Mouse (Mus musculus) cerebellum, postnatal 10 days (tissue): ENCODE data around the gene Rbfox1.

Experiments used
- DNase-seq, 2 experiments: peaks; one replicate each; pipeline ENCODE4 v3.0.0; 2021; ENCODE audit warnings: mixed read lengths in 2 of 2

Gene Rbfox1

DNA sequence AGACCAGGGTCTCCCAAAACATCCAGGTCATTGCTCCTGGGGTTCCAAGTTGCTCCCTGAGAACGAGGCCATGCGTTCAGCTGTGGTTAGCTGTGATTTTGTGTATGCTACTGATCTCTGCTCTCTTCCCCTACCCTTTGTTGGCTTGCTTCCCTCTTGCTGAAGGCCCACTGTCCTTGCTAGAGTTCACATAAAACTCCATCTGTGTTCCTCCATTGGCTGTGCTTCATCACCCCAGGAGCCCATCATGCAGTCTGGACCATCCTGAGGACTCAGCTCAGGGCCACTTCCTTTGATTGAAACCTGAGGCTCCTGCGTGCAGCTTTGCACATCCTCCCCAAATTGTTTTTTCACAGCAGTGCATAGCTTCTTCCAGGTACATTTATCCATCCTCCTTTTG lies 600.5 kb downstream of the Rbfox1 start:
- DNase-seq, result peak; percentile 32 to 40

DNA sequence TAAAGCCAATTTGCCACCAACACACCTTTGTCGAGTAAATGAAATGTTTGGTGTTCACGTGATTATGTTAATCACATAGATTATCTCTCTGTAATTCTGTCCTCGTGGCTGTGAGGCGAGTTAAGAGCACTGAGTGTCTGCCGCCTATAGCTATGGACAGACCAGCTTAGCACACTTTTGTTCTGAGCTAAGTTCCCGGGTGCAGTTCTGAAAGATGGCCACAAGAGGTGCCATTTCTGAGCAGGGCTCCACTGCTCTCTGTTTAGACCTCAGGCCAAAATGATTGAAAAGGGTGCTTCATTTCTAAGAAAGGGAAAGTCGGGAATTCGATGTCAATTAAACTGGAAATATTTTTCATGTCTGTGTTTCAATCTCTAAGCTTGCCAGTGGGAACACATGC lies 617.1 kb downstream of the Rbfox1 start:
- DNase-seq, result peak; percentile 65 to 79

- peak; percentile 85 to 87 for DNase-seq
These were observed 618.6 kb downstream of the Rbfox1 start for GRCm38 (mm10) chr16:6503573-6504331.

DNA sequence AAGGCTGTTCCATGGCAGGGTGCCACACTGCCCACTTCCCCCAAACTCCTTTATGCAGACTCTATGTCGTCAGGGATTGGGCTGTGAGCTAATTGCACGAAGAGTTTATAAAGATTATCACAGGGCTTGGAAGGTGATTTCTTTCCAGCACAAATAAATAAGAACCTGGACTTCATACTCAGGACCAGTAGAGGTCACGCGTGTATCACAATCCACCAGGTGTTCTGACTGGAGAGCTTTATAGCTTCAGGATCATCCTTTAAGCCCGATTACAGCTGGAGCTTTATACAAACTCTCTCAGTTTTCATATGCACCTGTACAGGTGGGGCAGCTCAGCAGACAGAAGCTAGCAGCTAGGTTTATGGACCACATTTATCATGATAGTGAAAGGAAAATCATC lies 623.8 kb downstream of the Rbfox1 start:
- peak in 1 of 2 experiments; percentile 17 for DNase-seq

DNA sequence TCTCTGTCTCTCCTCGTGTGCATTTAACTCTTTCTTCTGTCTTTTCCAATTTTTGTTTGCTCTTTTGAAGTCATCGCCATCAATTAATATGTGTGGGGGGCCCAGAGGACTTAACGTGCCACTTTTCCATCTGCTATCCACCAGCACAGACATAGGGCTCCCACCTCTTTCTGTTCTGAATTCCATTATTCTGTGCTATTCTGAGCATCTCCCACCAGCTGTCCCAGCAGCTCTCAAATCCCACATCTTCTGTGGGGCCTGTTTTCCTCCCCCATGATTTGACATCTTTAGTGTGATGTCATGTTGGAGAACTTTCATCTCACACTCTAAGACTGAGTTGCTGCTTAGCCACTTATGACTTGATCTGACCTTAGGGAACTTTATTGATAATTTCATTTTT lies 634.3 kb downstream of the Rbfox1 start:
- no peak for DNase-seq

GRCm38 (mm10) chr16:6525507-6526170 lies 640.5 kb downstream of the Rbfox1 start:
- DNase-seq, result no peak

- DNase-seq, result no peak
These were observed 646.3 kb downstream of the Rbfox1 start for GRCm38 (mm10) chr16:6531459-6531858.

DNA sequence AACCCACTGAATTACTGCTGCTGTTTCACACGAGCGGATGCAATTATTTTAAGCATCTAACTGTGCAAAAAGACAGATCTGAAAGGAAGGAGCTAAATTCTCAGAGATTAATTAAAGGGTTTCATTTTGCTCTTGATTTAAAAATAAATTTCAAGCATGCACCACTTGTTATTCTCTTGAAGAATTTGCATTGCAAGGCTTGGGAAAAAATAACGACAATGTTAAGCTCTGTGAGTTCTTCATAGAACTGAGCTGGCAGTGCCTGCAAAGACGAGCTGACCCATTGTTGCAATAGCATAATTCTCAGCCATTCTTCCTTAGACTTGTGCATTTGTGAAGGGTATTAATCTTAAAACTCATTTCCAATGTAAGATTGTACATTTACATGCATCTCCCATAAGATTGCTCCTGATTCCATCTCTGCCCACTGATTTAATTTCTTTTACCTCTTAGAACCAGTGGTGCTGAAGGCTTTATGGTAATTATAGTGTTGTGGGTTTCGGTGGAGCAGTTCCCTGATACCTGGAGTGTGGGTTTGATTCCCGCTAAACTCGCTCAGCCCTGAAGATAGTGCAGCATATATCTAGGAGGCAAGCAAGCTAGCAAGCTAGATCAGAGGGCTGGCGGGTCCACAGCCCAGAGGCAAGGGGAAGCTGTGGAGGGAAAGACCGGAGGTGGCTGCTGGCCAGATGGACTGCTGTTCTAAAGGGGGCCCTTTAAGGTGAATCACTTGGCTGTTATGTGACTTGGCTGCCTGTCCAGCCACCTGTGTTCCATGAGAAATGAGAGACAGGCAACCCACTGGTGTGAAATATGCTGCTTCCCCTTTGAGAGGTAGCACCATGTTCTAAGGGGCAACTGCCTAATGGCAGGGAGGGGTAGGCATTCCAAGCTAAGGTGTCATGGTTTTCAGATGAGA lies 647.2 kb downstream of the Rbfox1 start:
- peak; percentile 63 to 74 for DNase-seq

DNA sequence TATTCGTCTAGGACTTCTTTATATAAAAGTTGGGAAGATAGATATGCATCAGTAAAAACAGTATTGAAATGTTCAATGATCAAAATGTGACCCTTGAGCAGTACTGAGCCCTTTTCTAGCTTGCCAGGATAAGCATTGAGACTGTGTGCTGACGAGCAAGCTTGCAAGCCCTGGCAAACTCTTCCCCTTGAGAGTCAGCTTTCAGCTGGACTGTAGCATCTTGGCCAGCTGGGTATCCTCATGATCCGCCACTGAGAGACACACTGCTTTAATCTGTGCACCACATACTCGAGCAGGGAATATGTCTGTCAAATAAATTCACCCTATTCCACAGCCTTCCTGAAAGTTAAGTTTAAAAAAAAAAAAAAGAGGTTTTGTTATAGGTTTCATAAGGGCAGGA lies 670.6 kb downstream of the Rbfox1 start:
- peak; percentile 27 to 38 for DNase-seq

DNA sequence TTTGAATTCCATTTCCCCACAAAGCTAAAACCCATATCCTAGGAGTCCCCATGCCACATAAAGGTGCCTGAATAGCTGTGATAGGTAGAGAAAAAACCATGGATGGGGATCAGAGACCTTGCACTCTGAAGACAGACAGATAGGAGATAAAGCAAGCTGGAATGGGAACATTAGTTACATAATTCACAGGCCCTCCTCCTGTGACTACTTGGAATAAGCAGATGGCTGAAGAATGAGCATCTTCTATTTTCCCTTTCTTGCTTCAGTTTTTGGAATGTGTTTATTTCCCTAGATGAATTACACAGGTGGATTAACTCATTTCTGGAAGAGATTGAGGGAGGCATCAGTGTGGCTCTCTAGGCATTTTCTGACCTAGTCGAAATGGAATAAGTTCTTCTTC lies 672.6 kb downstream of the Rbfox1 start:
- DNase-seq, result no peak

GRCm38 (mm10) chr16:6584700-6585099 lies 699.5 kb downstream of the Rbfox1 start:
- no peak for DNase-seq

- DNase-seq, result no peak
These were observed 700.0 kb downstream of the Rbfox1 start for GRCm38 (mm10) chr16:6585204-6585603.

DNA sequence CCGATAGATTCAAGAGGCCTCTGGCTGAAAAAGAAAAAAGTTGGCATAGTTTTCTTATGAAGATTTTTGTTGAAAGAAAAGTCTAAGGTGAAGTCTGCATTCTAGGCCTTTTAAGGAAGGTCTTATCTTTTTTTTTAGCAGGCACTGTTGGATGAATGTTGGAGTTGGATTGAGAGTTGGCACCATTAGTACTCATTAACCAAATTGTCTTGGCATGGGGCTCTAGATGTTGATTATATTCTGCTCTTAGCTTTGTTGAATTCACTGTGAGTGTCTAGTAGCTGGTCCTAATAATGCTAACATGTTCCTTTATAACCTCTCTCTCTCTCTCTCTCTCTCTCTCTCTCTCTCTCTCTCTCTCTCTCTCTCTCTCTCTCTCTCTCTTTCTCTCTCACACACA lies 731.4 kb downstream of the Rbfox1 start:
- DNase-seq, result no peak

DNA sequence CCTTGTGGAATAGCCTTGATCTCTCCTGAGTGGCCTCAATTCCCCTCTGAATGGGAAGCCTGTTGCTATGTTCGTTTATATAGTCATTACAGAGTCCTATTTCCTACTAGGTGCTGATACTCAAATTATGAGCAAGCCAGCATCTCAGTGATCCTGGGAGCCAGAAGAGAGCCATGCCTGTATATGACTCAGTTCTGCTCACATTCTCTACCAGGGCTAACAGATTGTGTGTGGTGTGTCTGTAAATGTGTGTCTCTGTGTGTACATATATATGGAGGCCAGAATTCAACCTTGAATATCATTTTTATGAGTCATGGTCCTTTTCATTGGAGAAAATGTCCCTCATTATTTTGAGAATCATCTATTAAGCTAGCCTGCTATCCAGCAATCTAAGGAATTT lies 755.2 kb downstream of the Rbfox1 start:
- DNase-seq, result no peak

DNA sequence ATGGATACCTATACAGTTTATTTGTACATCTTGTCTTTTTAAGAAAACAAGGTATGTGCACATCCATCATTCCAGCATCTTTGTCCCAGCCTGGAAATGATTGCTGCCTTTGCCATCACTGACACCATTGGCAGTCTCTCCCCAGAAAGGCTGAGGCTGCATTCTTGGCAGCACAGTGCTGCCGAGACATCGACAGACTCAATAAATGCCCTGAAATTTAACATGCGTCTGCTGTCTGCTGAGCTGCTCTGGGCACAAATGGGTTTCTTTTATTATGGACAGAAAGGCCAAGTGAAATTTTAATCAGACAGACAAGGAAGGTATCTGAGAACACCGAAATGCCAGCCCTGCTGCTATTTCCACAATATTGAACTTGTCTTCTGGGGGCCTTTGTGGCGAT lies 761.8 kb downstream of the Rbfox1 start:
- peak; percentile 18 to 34 for DNase-seq

GRCm38 (mm10) chr16:6648753-6649152 lies 763.6 kb downstream of the Rbfox1 start:
- DNase-seq, result no peak

- DNase-seq, result no peak
These were observed 773.4 kb downstream of the Rbfox1 start for GRCm38 (mm10) chr16:6658594-6658993.

GRCm38 (mm10) chr16:6686076-6686757 lies 801.1 kb downstream of the Rbfox1 start:
- DNase-seq, result peak; percentile 6 to 13

DNA sequence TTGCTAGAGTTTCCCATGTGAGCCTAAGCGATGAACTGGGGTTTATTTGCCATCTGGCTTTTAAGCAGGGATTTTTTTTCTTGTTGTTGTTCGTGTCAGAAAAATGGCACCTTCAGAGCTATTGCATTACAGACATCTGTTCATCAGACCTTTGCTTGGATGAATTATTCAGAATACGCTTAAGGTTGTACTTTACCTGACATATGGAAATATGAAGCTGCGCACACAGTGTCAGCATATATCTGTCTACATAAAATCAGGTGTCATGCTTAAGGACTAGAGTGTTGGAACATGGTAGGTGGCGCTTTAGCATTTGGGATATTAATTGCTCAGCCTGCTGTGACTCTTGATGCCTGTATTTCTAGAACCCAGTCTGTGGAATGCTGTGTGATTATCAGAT lies 819.7 kb downstream of the Rbfox1 start:
- DNase-seq, result no peak

- DNase-seq, result no peak
These were observed 827.2 kb downstream of the Rbfox1 start for GRCm38 (mm10) chr16:6712341-6712740.

GRCm38 (mm10) chr16:6715245-6715644 lies 830.1 kb downstream of the Rbfox1 start:
- no peak for DNase-seq

DNA sequence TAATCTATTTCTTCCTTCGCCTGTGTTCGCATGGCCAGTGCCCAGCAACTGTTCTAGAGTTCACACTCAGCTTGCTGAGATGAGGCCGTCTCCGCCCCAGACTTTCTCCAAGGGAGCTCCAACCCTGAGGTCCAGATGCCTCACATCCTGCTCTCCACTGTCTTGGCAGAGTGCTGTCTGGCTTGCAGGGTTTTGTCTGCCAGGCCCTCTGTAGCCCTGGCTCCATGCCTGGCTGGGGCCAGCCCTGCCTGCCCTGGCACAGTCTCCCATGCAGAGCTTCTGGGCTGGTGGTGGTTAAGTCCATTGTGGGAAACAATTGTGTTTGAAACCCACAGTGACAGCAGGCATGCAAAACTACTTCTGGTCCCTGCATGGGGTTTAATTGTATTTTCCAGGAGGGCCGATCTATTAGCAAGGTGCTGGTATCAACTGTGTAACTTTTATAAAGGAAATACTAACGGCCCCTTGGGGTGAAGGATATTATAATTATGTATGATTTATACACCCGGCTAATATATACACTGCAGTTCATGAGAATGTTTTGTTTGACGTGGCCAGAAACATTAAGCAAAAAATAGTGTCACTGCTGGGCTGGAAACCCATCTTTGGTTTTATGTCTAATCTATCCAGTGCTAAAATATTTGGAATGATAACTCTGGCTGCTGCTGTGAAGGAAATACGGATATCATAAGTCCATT lies 831.2 kb downstream of the Rbfox1 start:
- DNase-seq, result peak; percentile 95 to 97
